Mouse (Mus musculus): Measurements from ENCODE around the gene Kalrn. TPM values are rescaled to one million over a fixed set of nuclear protein-coding genes. Genes with fewer than 3 reads are reported as not detected.

Kalrn gene
- polyA plus RNA-seq, 1 experiment from 2014 or later, result 33.2 TPM

- Histone ChIP-seq H3K36me3 (peaks cover 8% of the 10 kb centered on the region; the same call in 1 of the 2 replicates), H3K4me2 (replicated peaks) (no peak overlapping the region), H3K4me1 (peaks cover 11% of the 10 kb centered on the region; the same call in 1 of the 2 replicates), H3K9ac (no peak overlapping the region), H3K9me3 (replicated peaks) (no peaks in the 10 kb centered on the region), H3K27me3 (no peaks in the 10 kb centered on the region), H3K4me3 (no peak overlapping the region), H3K27ac (no peak overlapping the region)
- 84% methylated on average over 4 of the region's 4 CpGs for WGBS
- no peak for ATAC-seq (ENCODE audit: low FRiP score)
Measured at GRCm38 (mm10) chr16:34359206-34359605, 214.1 kb downstream of the Kalrn start.

- H3K9ac ChIP-seq, result no peak overlapping the region
- H3K4me1 ChIP-seq, result no peaks in the 10 kb centered on the region; the same call in 1 of the 2 replicates
- no peaks in the 10 kb centered on the region for H3K27me3 ChIP-seq
- H3K4me3 ChIP-seq, result no peak overlapping the region
- WGBS, result 86% methylated on average over 3 of the region's 3 CpGs
- ATAC-seq (ENCODE audit: low FRiP score), result no peak
- H3K27ac ChIP-seq, result no peak overlapping the region
- H3K4me2 ChIP-seq (replicated peaks), result no peak overlapping the region
- no peaks in the 10 kb centered on the region for H3K9me3 ChIP-seq (replicated peaks)
- H3K36me3 ChIP-seq, result peaks cover 11% of the 10 kb centered on the region; the same call in 1 of the 2 replicates
Measured at GRCm38 (mm10) chr16:34355547-34355946, 217.8 kb downstream of the Kalrn start.

GRCm38 (mm10) chr16:34354042-34354441 is 219.3 kb downstream of the Kalrn start:
- 77% methylated on average over 3 of the region's 3 CpGs for WGBS
- H3K9ac ChIP-seq, result no peak overlapping the region

GRCm38 (mm10) chr16:34352747-34353146 is 220.6 kb downstream of the Kalrn start:
- Histone ChIP-seq H3K4me2 (replicated peaks) (no peak overlapping the region), H3K9ac (no peak overlapping the region), H3K4me3 (no peak overlapping the region), H3K27me3 (no peaks in the 10 kb centered on the region), H3K36me3 (peaks cover 11% of the 10 kb centered on the region; the same call in 1 of the 2 replicates), H3K9me3 (replicated peaks) (no peaks in the 10 kb centered on the region), H3K4me1 (peaks cover 5% of the 10 kb centered on the region), H3K27ac (no peak overlapping the region)
- 44% methylated on average over 6 of the region's 6 CpGs for WGBS
- no peak for ATAC-seq (ENCODE audit: low FRiP score)

More at GRCm38 (mm10) chr16:34354042-34354441, 219.3 kb downstream of the Kalrn start:
- Histone ChIP-seq H3K27me3 (no peaks in the 10 kb centered on the region), H3K36me3 (peaks cover 11% of the 10 kb centered on the region; the same call in 1 of the 2 replicates), H3K4me2 (replicated peaks) (no peak overlapping the region), H3K4me3 (no peak overlapping the region), H3K4me1 (no peaks in the 10 kb centered on the region; the same call in 1 of the 2 replicates), H3K9me3 (replicated peaks) (no peaks in the 10 kb centered on the region), H3K27ac (no peak overlapping the region)
- ATAC-seq (ENCODE audit: low FRiP score), result no peak

- Histone ChIP-seq H3K27ac (no peak overlapping the region), H3K4me3 (no peak overlapping the region), H3K4me1 (peaks cover 8% of the 10 kb centered on the region), H3K36me3 (peaks cover 5% of the 10 kb centered on the region; the same call in 1 of the 2 replicates), H3K9ac (no peak overlapping the region), H3K27me3 (no peaks in the 10 kb centered on the region), H3K4me2 (replicated peaks) (no peak overlapping the region), H3K9me3 (replicated peaks) (no peaks in the 10 kb centered on the region)
- WGBS, result 84% methylated on average over 7 of the region's 7 CpGs
- no peak for ATAC-seq (ENCODE audit: low FRiP score)
Measured at GRCm38 (mm10) chr16:34351575-34352150, 221.7 kb downstream of the Kalrn start.

GRCm38 (mm10) chr16:34347574-34347973 is 225.8 kb downstream of the Kalrn start:
- ATAC-seq (ENCODE audit: low FRiP score), result no peak
- no peak overlapping the region for H3K27ac ChIP-seq
- WGBS, result 42% methylated on average over 10 of the region's 10 CpGs

GRCm38 (mm10) chr16:34344895-34345876 is 228.1 kb downstream of the Kalrn start:
- H3K27ac ChIP-seq, result no peak overlapping the region
- ATAC-seq (ENCODE audit: low FRiP score), result no peak
- no peaks in the 10 kb centered on the region for H3K9me3 ChIP-seq (replicated peaks)
- H3K27me3 ChIP-seq, result no peaks in the 10 kb centered on the region
- 87% methylated on average over 8 of the region's 8 CpGs for WGBS
- no peak overlapping the region for H3K4me3 ChIP-seq
- no peak overlapping the region for H3K4me2 ChIP-seq (replicated peaks)
- peaks cover 26% of the 10 kb centered on the region for H3K4me1 ChIP-seq
- no peak overlapping the region for H3K9ac ChIP-seq
- H3K36me3 ChIP-seq, result no peaks in the 10 kb centered on the region

More at GRCm38 (mm10) chr16:34347574-34347973, 225.8 kb downstream of the Kalrn start:
- Histone ChIP-seq H3K9ac (no peak overlapping the region), H3K36me3 (0 out of 2 replicates have a peak, but pooled peaks cover under 1% of the 10 kb centered on the region), H3K27me3 (no peaks in the 10 kb centered on the region), H3K9me3 (replicated peaks) (no peaks in the 10 kb centered on the region), H3K4me3 (no peak overlapping the region), H3K4me2 (replicated peaks) (no peak overlapping the region), H3K4me1 (peaks cover 19% of the 10 kb centered on the region)

GRCm38 (mm10) chr16:34343968-34344367 is 229.4 kb downstream of the Kalrn start:
- Histone ChIP-seq H3K36me3 (no peaks in the 10 kb centered on the region), H3K4me2 (replicated peaks) (no peak overlapping the region), H3K4me3 (no peak overlapping the region), H3K4me1 (peaks cover 26% of the 10 kb centered on the region), H3K9ac (no peak overlapping the region), H3K27me3 (no peaks in the 10 kb centered on the region), H3K9me3 (replicated peaks) (no peaks in the 10 kb centered on the region), H3K27ac (no peak overlapping the region)
- 59% methylated on average over 1 of the region's 1 CpGs for WGBS
- ATAC-seq (ENCODE audit: low FRiP score), result 0 out of 2 replicates have a peak, but pooled peaks have one; percentile 48

- Histone ChIP-seq H3K27ac (no peak overlapping the region), H3K9me3 (replicated peaks) (no peaks in the 10 kb centered on the region), H3K4me2 (replicated peaks) (no peak overlapping the region), H3K9ac (no peak overlapping the region), H3K4me1 (peaks cover 32% of the 10 kb centered on the region), H3K36me3 (no peaks in the 10 kb centered on the region), H3K4me3 (no peak overlapping the region), H3K27me3 (no peaks in the 10 kb centered on the region)
- WGBS, result 90% methylated on average over 4 of the region's 4 CpGs
- no peak for ATAC-seq (ENCODE audit: low FRiP score)
Measured at GRCm38 (mm10) chr16:34343161-34343560, 230.2 kb downstream of the Kalrn start.

- Histone ChIP-seq H3K4me2 (replicated peaks) (no peak overlapping the region), H3K27me3 (no peaks in the 10 kb centered on the region), H3K4me3 (no peak overlapping the region), H3K4me1 (peaks cover 33% of the 10 kb centered on the region), H3K36me3 (no peaks in the 10 kb centered on the region), H3K9ac (no peak overlapping the region), H3K9me3 (replicated peaks) (no peaks in the 10 kb centered on the region), H3K27ac (no peak overlapping the region)
- WGBS, result 73% methylated on average over 7 of the region's 7 CpGs
- ATAC-seq (ENCODE audit: low FRiP score), result no peak
Measured at GRCm38 (mm10) chr16:34342369-34343160, 230.8 kb downstream of the Kalrn start.

GRCm38 (mm10) chr16:34334919-34335318 is 238.4 kb downstream of the Kalrn start:
- Histone ChIP-seq H3K4me1 (peaks cover 50% of the 10 kb centered on the region), H3K27ac (no peak overlapping the region), H3K27me3 (no peaks in the 10 kb centered on the region), H3K4me2 (replicated peaks) (no peak overlapping the region), H3K9ac (no peak overlapping the region), H3K36me3 (0 out of 2 replicates have a peak, but pooled peaks cover 14% of the 10 kb centered on the region), H3K4me3 (no peak overlapping the region), H3K9me3 (replicated peaks) (no peaks in the 10 kb centered on the region)
- WGBS, result 66% methylated on average over 4 of the region's 4 CpGs
- no peak for ATAC-seq (ENCODE audit: low FRiP score)

Measured in hindbrain, embryonic 12.5 days (tissue).